Mouse (Mus musculus) heart, embryonic 11.5 days (tissue): Measurements from ENCODE around the gene Tpsg1. TPM values are rescaled to one million over a fixed set of nuclear protein-coding genes. Genes with fewer than 3 reads are reported as not detected.

Source experiments
- ATAC-seq: fragments of 200-750 bp; cut with Nextera tagmentation; replicated peaks from 2 replicates; pipeline ENCODE4 v1.8.0; 2017; ENCODE audit warnings: moderate library complexity; ENCODE audit not compliant: insufficient number of reproducible peaks, low FRiP score, low TSS enrichment
- H3K27ac ChIP-seq: fragments of 300-500 bp; sonication (generic); 2 replicates; pipeline ENCODE4 v1.5.1; 2014; ENCODE audit warnings: mild to moderate bottlenecking, low read depth, low read length
- H3K27me3 ChIP-seq: fragments of 300-500 bp; sonication (generic); 2 replicates; pipeline ENCODE4 v1.6.1; 2014; ENCODE audit warnings: mild to moderate bottlenecking, low read length, mixed read lengths; ENCODE audit not compliant: control insufficient read depth, insufficient read depth
- H3K36me3 ChIP-seq: fragments of 300-500 bp; sonication (generic); 2 replicates; pipeline ENCODE4 v1.6.1; 2014; ENCODE audit warnings: mild to moderate bottlenecking, low read length, moderate library complexity, mixed read lengths; ENCODE audit not compliant: control insufficient read depth, insufficient read depth
- H3K4me1 ChIP-seq: fragments of 300-500 bp; sonication (generic); 2 replicates; pipeline ENCODE4 v1.6.1; 2014; ENCODE audit warnings: low read length; ENCODE audit not compliant: control insufficient read depth, insufficient read depth
- H3K4me2 ChIP-seq: fragments of 300-500 bp; sonication (generic); 2 replicates; pipeline ENCODE4 v1.6.1; 2014; ENCODE audit warnings: mild to moderate bottlenecking, moderate library complexity
- H3K4me3 ChIP-seq: fragments of 300-500 bp; sonication (generic); 2 replicates; pipeline ENCODE4 v1.5.1; 2014; ENCODE audit warnings: low read depth, low read length
- H3K9ac ChIP-seq: fragments of 300-500 bp; sonication (generic); 2 replicates; pipeline ENCODE4 v1.6.1; 2014; ENCODE audit warnings: mild to moderate bottlenecking, low read depth, low read length, moderate library complexity
- H3K9me3 ChIP-seq: fragments of 300-500 bp; sonication (generic); replicated peaks from 2 replicates; pipeline ENCODE4 v1.6.1; 2016; ENCODE audit warnings: low read length; ENCODE audit not compliant: control insufficient read depth
- WGBS: fragments of 180-500 bp; shearing (Covaris S2); extraction: QIAGEN DNeasy Blood & Tissue Kit; methylation state at CpG from one replicate; pipeline ENCODE4 v1.1.7; 2014; ENCODE audit not compliant: insufficient replicate concordance; 5-methylcytosine and 5-hydroxymethylcytosine counted together
- polyA plus RNA-seq: library from polyadenylated mRNA; unstranded; fragments of >200 nt; fragmentation: Nextera tagmentation; extraction: Ambion mirVana; gene quantifications from 2 replicates; pipeline ENCODE4 v1.2.1, GENCODE M21; 2014

Gene Tpsg1
- 0.69 and 1.6 TPM in 2 replicates for polyA plus RNA-seq

DNA sequence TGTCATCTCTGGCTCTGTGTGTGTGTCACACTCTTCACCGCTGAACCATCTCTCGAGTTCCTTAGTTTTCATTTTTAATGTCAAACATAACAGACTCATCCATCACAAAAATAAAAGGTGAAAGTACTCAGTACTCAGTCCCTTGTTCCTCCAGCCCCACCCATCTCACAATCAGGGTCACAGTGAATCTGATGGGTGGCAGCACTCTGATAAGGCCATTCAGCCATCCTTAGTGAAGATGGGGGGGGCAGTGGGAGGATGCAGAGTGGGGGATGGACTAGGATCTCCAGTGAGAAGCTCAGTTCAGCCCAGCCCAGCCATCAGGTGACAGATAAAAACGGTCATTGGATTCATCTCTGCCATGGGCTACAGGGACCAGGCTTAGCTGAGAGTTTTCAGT, at the start of gene Tpsg1:
TSS of gene Tpsg1 (plus strand) at position 301 of the 400 bp plus-strand sequence.
- no peaks in the 10 kb centered on the region for H3K9me3 ChIP-seq
- no peak within 1 kb of the TSS for H3K4me2 ChIP-seq
- H3K27me3 ChIP-seq = peaks cover 2% of the 10 kb centered on the region; the same call in 1 of the 2 replicates
- no peaks in the 10 kb centered on the region for H3K4me1 ChIP-seq
- 68% methylated on average over 3 of the region's 3 CpGs for WGBS
- H3K27ac ChIP-seq = no peak within 1 kb of the TSS
- H3K36me3 ChIP-seq = no peaks in the 10 kb centered on the region
- no peak within 1 kb of the TSS for H3K9ac ChIP-seq
- no peak within 1 kb of the TSS for H3K4me3 ChIP-seq
- no peak for ATAC-seq

DNA sequence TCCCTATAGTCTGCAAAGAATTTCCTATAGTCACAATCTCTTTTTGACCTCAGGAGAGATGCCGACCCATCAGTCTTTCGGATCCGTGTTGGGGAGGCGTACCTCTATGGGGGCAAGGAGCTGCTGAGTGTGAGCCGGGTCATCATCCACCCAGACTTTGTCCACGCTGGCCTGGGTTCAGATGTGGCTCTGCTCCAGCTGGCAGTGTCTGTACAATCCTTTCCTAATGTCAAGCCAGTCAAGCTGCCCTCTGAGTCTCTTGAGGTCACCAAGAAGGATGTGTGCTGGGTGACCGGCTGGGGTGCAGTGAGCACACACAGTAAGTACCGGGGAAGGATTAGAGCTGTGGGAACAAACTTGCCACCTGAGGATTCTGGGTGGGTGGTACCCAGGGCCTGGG, 48.3 kb upstream of the Tpsg1 start:
- no peak overlapping the region for H3K4me3 ChIP-seq
- no peak overlapping the region for H3K9ac ChIP-seq
- no peaks in the 10 kb centered on the region; the same call in 1 of the 2 replicates for H3K27me3 ChIP-seq
- no peaks in the 10 kb centered on the region for H3K9me3 ChIP-seq
- H3K4me2 ChIP-seq = no peak overlapping the region
- no peak overlapping the region for H3K27ac ChIP-seq
- no peaks in the 10 kb centered on the region for H3K4me1 ChIP-seq
- no peaks in the 10 kb centered on the region for H3K36me3 ChIP-seq
- WGBS = 86% methylated on average over 8 of the region's 8 CpGs
- no peak for ATAC-seq

- no peaks in the 10 kb centered on the region; the same call in 1 of the 2 replicates for H3K27me3 ChIP-seq
- no peaks in the 10 kb centered on the region for H3K4me1 ChIP-seq
- no peak; the same call in 1 of the 2 replicates for ATAC-seq
- 16% methylated on average over 2 of the region's 2 CpGs for WGBS
- no peak overlapping the region for H3K4me3 ChIP-seq
- H3K9ac ChIP-seq = no peak overlapping the region
- no peak overlapping the region for H3K27ac ChIP-seq
- H3K36me3 ChIP-seq = no peaks in the 10 kb centered on the region
- no peak overlapping the region for H3K4me2 ChIP-seq
- no peaks in the 10 kb centered on the region for H3K9me3 ChIP-seq
These were observed 46.1 kb upstream of the Tpsg1 start for GRCm38 (mm10) chr17:25322930-25323329.

- 67% methylated on average over 9 of the region's 9 CpGs for WGBS
- Histone ChIP-seq H3K27me3 (peaks cover 21% of the 10 kb centered on the region), H3K36me3 (no peaks in the 10 kb centered on the region), H3K9ac (no peak overlapping the region), H3K4me1 (no peaks in the 10 kb centered on the region), H3K4me2 (no peak overlapping the region), H3K4me3 (no peak overlapping the region), H3K27ac (no peak overlapping the region), H3K9me3 (no peaks in the 10 kb centered on the region)
- no peak for ATAC-seq
These were observed 36.8 kb upstream of the Tpsg1 start for GRCm38 (mm10) chr17:25332321-25332720.

DNA sequence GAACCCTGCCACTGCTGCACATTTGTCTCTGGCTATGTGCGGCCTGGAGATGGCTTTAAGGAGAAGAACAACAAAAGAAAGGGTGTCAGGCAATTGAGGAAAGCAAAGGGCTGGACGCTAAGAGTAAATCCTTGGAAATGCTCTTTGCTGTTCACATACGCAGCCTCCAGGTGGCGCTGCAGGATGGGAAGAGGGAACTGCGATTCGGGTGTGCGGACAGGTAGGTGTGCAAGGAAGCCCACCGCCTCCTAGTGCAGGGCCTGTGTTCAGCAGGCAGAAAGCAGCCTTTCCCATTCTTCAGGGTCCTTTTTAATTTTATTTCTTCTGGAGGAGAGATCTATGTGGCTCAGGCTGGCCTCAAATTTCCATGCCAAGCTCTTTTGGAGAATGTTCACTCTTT, 35.1 kb upstream of the Tpsg1 start:
- Histone ChIP-seq H3K4me2 (no peak overlapping the region), H3K27ac (no peak overlapping the region), H3K4me1 (no peaks in the 10 kb centered on the region), H3K36me3 (no peaks in the 10 kb centered on the region), H3K4me3 (no peak overlapping the region), H3K9ac (no peak overlapping the region), H3K27me3 (peaks cover 21% of the 10 kb centered on the region), H3K9me3 (no peaks in the 10 kb centered on the region; the same call in 1 of the 2 replicates)
- 1% methylated on average over 8 of the region's 8 CpGs for WGBS
- ATAC-seq = no peak

DNA sequence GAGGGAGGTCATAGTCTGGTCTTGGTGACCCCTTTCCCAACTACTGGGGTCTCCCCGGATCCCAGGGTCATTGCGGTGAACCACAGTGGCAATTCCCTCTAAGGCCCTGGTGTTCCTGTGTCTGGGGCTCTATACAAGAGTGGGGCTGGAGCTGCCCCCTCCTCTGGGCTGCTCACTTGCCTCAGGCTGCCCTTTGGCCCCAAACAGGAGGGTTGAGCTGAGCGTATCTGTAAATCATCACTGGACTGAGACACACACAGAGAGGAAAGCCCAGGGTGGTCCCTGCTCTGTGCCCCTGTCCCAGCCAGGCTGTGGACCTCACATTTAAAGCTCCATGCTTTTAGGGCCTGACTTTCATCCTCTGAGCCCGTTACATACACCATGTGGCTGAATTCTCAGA, 30.9 kb upstream of the Tpsg1 start:
- WGBS = 80% methylated on average over 4 of the region's 4 CpGs
- H3K27me3 ChIP-seq = peaks cover 7% of the 10 kb centered on the region
- no peak overlapping the region for H3K4me3 ChIP-seq
- H3K9ac ChIP-seq = no peak overlapping the region
- ATAC-seq = no peak
- no peaks in the 10 kb centered on the region for H3K4me1 ChIP-seq
- no peak overlapping the region for H3K4me2 ChIP-seq
- H3K27ac ChIP-seq = no peak overlapping the region
- H3K36me3 ChIP-seq = no peaks in the 10 kb centered on the region
- no peaks in the 10 kb centered on the region; the same call in 1 of the 2 replicates for H3K9me3 ChIP-seq

- no peak for ATAC-seq
- WGBS = 77% methylated on average over 6 of the region's 6 CpGs
These were observed 29.1 kb upstream of the Tpsg1 start for GRCm38 (mm10) chr17:25340003-25340402.

DNA sequence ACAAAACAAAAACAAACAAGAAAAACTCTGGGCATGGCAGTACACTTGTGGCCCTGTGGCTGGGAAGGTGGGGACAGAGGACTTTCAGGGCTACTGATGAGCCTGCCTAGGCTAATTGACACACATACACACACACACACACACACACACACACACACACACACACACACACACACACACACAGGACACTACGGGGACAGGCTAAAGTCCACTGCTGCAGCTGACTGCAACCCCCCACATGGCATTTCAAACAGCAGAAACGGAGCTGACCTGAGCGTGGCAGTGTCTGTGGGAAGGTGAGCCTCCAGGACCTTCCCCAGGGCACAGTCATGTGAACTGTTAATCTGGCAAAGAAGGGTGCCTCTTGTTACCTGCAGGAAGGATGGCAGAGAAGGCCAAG, 27.6 kb upstream of the Tpsg1 start:
- 45% methylated on average over 3 of the region's 3 CpGs for WGBS
- Histone ChIP-seq H3K36me3 (no peaks in the 10 kb centered on the region), H3K4me1 (no peaks in the 10 kb centered on the region), H3K4me2 (no peak overlapping the region), H3K4me3 (no peak overlapping the region), H3K9ac (no peak overlapping the region), H3K27ac (no peak overlapping the region), H3K9me3 (no peaks in the 10 kb centered on the region; the same call in 1 of the 2 replicates), H3K27me3 (no peaks in the 10 kb centered on the region)
- ATAC-seq = no peak

More at GRCm38 (mm10) chr17:25340003-25340402, 29.1 kb upstream of the Tpsg1 start:
- Histone ChIP-seq H3K4me2 (no peak overlapping the region), H3K27me3 (peaks cover 1% of the 10 kb centered on the region; the same call in 1 of the 2 replicates), H3K9ac (no peak overlapping the region), H3K36me3 (no peaks in the 10 kb centered on the region), H3K27ac (no peak overlapping the region), H3K4me3 (no peak overlapping the region), H3K4me1 (no peaks in the 10 kb centered on the region), H3K9me3 (no peaks in the 10 kb centered on the region; the same call in 1 of the 2 replicates)

GRCm38 (mm10) chr17:25345462-25345861, 23.6 kb upstream of the Tpsg1 start, which contains the start of gene Tpsab1:
Gene Tpsab1 (minus strand): TSS chr17:25345562.
- H3K4me3 ChIP-seq = no peak within 1 kb of the TSS
- H3K4me2 ChIP-seq = no peak within 1 kb of the TSS
- no peak within 1 kb of the TSS for H3K27ac ChIP-seq
- H3K9me3 ChIP-seq = no peaks in the 10 kb centered on the region
- no peaks in the 10 kb centered on the region; the same call in 1 of the 2 replicates for H3K27me3 ChIP-seq
- ATAC-seq = no peak
- H3K4me1 ChIP-seq = no peaks in the 10 kb centered on the region
- no peak within 1 kb of the TSS for H3K9ac ChIP-seq
- 83% methylated on average over 4 of the region's 4 CpGs for WGBS
- no peaks in the 10 kb centered on the region for H3K36me3 ChIP-seq
